Mouse (Mus musculus): ENCODE measurements around the gene Tjap1.

- TF ChIP-seq USF1 (IDR thresholded peaks at IDR 0.05; ENCODE audit: low read depth) = no peak
- no peak for TF ChIP-seq POLR2A (IDR thresholded peaks at IDR 0.05; ENCODE audit: insufficient read length, low read depth)
- TF ChIP-seq CEBPB (IDR thresholded peaks at IDR 0.05; ENCODE audit: insufficient read depth, poor library complexity, severe bottlenecking) = peak; percentile 88
- no peak for TF ChIP-seq POLR2AphosphoS2 (IDR thresholded peaks at IDR 0.05; ENCODE audit: insufficient read length, low read depth)
- no peak for TF ChIP-seq E2F4 (IDR thresholded peaks at IDR 0.05; ENCODE audit: insufficient read depth)
- no peak for TF ChIP-seq SRF (IDR thresholded peaks at IDR 0.05; ENCODE audit: control insufficient read depth, insufficient read length, low read depth)
- peak; percentile 42 for TF ChIP-seq TCF12 (IDR thresholded peaks at IDR 0.05; ENCODE audit: insufficient read depth, poor library complexity, severe bottlenecking)
- TF ChIP-seq MYOD1 (IDR thresholded peaks at IDR 0.05; ENCODE audit: control insufficient read depth in 1 of 3, insufficient read length in 2 of 3, low read depth in 2 of 3) = peak in 1 of 3 experiments; percentile 7
- TF ChIP-seq TCF3 (IDR thresholded peaks at IDR 0.05; ENCODE audit: insufficient read length, low read depth) = no peak
These were observed 9.0 kb downstream of the Tjap1 start for GRCm38 (mm10) chr17:46273803-46274236.

Measured in myocyte (in vitro differentiated cells).